Mouse (Mus musculus) limb, embryonic 15.5 days (tissue): ENCODE data around the gene Enah. TPM values are rescaled to one million over a fixed set of nuclear protein-coding genes. Genes with fewer than 3 reads are reported as not detected.

Source experiments
- ATAC-seq: fragments of 200-750 bp; cut with Nextera tagmentation; 2 replicates; pipeline ENCODE4 v1.8.0; 2017; ENCODE audit warnings: low read depth, moderate TSS enrichment; ENCODE audit not compliant: insufficient number of reproducible peaks, low FRiP score, low TSS enrichment
- H3K27ac ChIP-seq: fragments of 300-500 bp; sonication (generic); 2 replicates; pipeline ENCODE4 v1.5.1; 2015; ENCODE audit warnings: moderate library complexity, mild to moderate bottlenecking, inconsistent platforms
- H3K27me3 ChIP-seq: fragments of 300-500 bp; sonication (generic); 2 replicates; pipeline ENCODE4 v1.6.1; 2015; ENCODE audit warnings: inconsistent platforms
- H3K36me3 ChIP-seq: fragments of 300-500 bp; sonication (generic); 2 replicates; pipeline ENCODE4 v1.6.1; 2015; ENCODE audit warnings: inconsistent platforms
- H3K4me1 ChIP-seq: fragments of 300-500 bp; sonication (generic); 2 replicates; pipeline ENCODE4 v1.6.1; 2015; ENCODE audit warnings: inconsistent platforms
- H3K4me2 ChIP-seq: fragments of 300-500 bp; sonication (generic); 2 replicates; pipeline ENCODE4 v1.6.1; 2015; ENCODE audit warnings: mild to moderate bottlenecking, inconsistent platforms
- H3K4me3 ChIP-seq: fragments of 300-500 bp; sonication (generic); 2 replicates; pipeline ENCODE4 v1.5.1; 2015; ENCODE audit warnings: mild to moderate bottlenecking, inconsistent platforms
- H3K9ac ChIP-seq: fragments of 300-500 bp; sonication (generic); 2 replicates; pipeline ENCODE4 v1.6.1; 2015; ENCODE audit warnings: inconsistent platforms
- H3K9me3 ChIP-seq: fragments of 300-500 bp; sonication (generic); 2 replicates; pipeline ENCODE4 v1.6.1; 2016; ENCODE audit warnings: inconsistent platforms
- WGBS: fragments of 180-500 bp; shearing (Covaris S2); methylation state at CpG from one replicate; pipeline ENCODE4 v1.1.7; 2015; 5-methylcytosine and 5-hydroxymethylcytosine counted together
- polyA plus RNA-seq: library from polyadenylated mRNA; unstranded; fragments of >200 nt; fragmentation: Nextera tagmentation; extraction: Ambion mirVana; gene quantifications from 2 replicates; pipeline ENCODE4 v1.2.1, GENCODE M21; 2015

Enah gene
- polyA plus RNA-seq, 1 experiment from 2014 or later, result 20.8 TPM

GRCm38 (mm10) chr1:181864971-181865862 lies 154.6 kb downstream of the Enah start:
- WGBS, result 65% methylated on average over 11 of the region's 11 CpGs
- ATAC-seq, result no peak
- no peak overlapping the region for H3K4me2 ChIP-seq
- no peak overlapping the region for H3K4me3 ChIP-seq
- no peaks in the 10 kb centered on the region for H3K36me3 ChIP-seq
- H3K9ac ChIP-seq, result no peak overlapping the region
- H3K27ac ChIP-seq, result no peak overlapping the region
- H3K4me1 ChIP-seq, result peaks cover 4% of the 10 kb centered on the region
- H3K27me3 ChIP-seq, result no peaks in the 10 kb centered on the region
- no peaks in the 10 kb centered on the region for H3K9me3 ChIP-seq

- no peak overlapping the region for H3K27ac ChIP-seq
- H3K27me3 ChIP-seq, result no peaks in the 10 kb centered on the region
- no peak for ATAC-seq
- H3K9ac ChIP-seq, result no peak overlapping the region
- H3K4me3 ChIP-seq, result no peak overlapping the region
- no peak overlapping the region for H3K4me2 ChIP-seq
- H3K9me3 ChIP-seq, result no peaks in the 10 kb centered on the region
- H3K4me1 ChIP-seq, result peaks cover 4% of the 10 kb centered on the region
- WGBS, result 38% methylated on average over 8 of the region's 8 CpGs
- H3K36me3 ChIP-seq, result no peaks in the 10 kb centered on the region
These were observed 156.4 kb downstream of the Enah start for GRCm38 (mm10) chr1:181863431-181863830.

GRCm38 (mm10) chr1:181862676-181863374 lies 157.0 kb downstream of the Enah start:
- H3K36me3 ChIP-seq, result no peaks in the 10 kb centered on the region
- 37% methylated on average over 16 of the region's 16 CpGs for WGBS

GRCm38 (mm10) chr1:181861181-181861902 lies 158.4 kb downstream of the Enah start:
- Histone ChIP-seq H3K9me3 (no peaks in the 10 kb centered on the region), H3K9ac (no peak overlapping the region), H3K4me1 (peaks cover 4% of the 10 kb centered on the region), H3K4me3 (no peak overlapping the region), H3K27me3 (no peaks in the 10 kb centered on the region), H3K36me3 (no peaks in the 10 kb centered on the region), H3K27ac (no peak overlapping the region), H3K4me2 (no peak overlapping the region)
- ATAC-seq, result no peak
- 75% methylated on average over 2 of the region's 2 CpGs for WGBS

More at GRCm38 (mm10) chr1:181862676-181863374, 157.0 kb downstream of the Enah start:
- Histone ChIP-seq H3K27me3 (no peaks in the 10 kb centered on the region), H3K9me3 (no peaks in the 10 kb centered on the region), H3K4me2 (no peak overlapping the region), H3K9ac (no peak overlapping the region), H3K4me3 (no peak overlapping the region), H3K27ac (no peak overlapping the region), H3K4me1 (peaks cover 4% of the 10 kb centered on the region)
- no peak for ATAC-seq

GRCm38 (mm10) chr1:181860659-181861058 lies 159.1 kb downstream of the Enah start:
- Histone ChIP-seq H3K4me3 (no peak overlapping the region), H3K27ac (no peak overlapping the region), H3K36me3 (no peaks in the 10 kb centered on the region), H3K27me3 (no peaks in the 10 kb centered on the region), H3K4me1 (peaks cover 4% of the 10 kb centered on the region), H3K4me2 (no peak overlapping the region), H3K9ac (no peak overlapping the region), H3K9me3 (no peaks in the 10 kb centered on the region)
- 18% methylated on average over 5 of the region's 5 CpGs for WGBS
- ATAC-seq, result no peak

- no peaks in the 10 kb centered on the region for H3K9me3 ChIP-seq
- no peak overlapping the region for H3K27ac ChIP-seq
- no peak overlapping the region for H3K4me3 ChIP-seq
- WGBS, result 75% methylated on average over 2 of the region's 2 CpGs
- H3K36me3 ChIP-seq, result no peaks in the 10 kb centered on the region
- no peak for ATAC-seq
- H3K9ac ChIP-seq, result no peak overlapping the region
- H3K4me1 ChIP-seq, result peaks cover 23% of the 10 kb centered on the region
- no peak overlapping the region for H3K4me2 ChIP-seq
- no peaks in the 10 kb centered on the region for H3K27me3 ChIP-seq
These were observed 163.5 kb downstream of the Enah start for GRCm38 (mm10) chr1:181856329-181856728.

GRCm38 (mm10) chr1:181854829-181855228 lies 165.0 kb downstream of the Enah start:
- Histone ChIP-seq H3K9me3 (no peaks in the 10 kb centered on the region), H3K27me3 (no peaks in the 10 kb centered on the region), H3K36me3 (no peaks in the 10 kb centered on the region), H3K4me1 (peaks cover 19% of the 10 kb centered on the region), H3K4me2 (no peak overlapping the region), H3K9ac (no peak overlapping the region), H3K27ac (no peak overlapping the region), H3K4me3 (no peak overlapping the region)
- 90% methylated on average over 2 of the region's 2 CpGs for WGBS
- no peak for ATAC-seq

- ATAC-seq, result 0 out of 2 replicates have a peak, but pooled peaks have one; percentile 67
These were observed 166.6 kb downstream of the Enah start for GRCm38 (mm10) chr1:181853081-181853736.

GRCm38 (mm10) chr1:181852466-181852865 lies 167.3 kb downstream of the Enah start:
- Histone ChIP-seq H3K27me3 (no peaks in the 10 kb centered on the region), H3K4me1 (peaks cover 25% of the 10 kb centered on the region), H3K36me3 (no peaks in the 10 kb centered on the region), H3K4me2 (no peak overlapping the region), H3K9me3 (no peaks in the 10 kb centered on the region), H3K27ac (peak overlapping the region; percentile 51), H3K4me3 (no peak overlapping the region), H3K9ac (no peak overlapping the region)
- ATAC-seq, result no peak
- 45% methylated on average over 13 of the region's 13 CpGs for WGBS

More at GRCm38 (mm10) chr1:181853081-181853736, 166.6 kb downstream of the Enah start:
- Histone ChIP-seq H3K9me3 (no peaks in the 10 kb centered on the region), H3K4me1 (peaks cover 21% of the 10 kb centered on the region), H3K4me3 (peak overlapping the region; percentile 16), H3K27ac (peak overlapping the region; percentile 69), H3K9ac (no peak overlapping the region), H3K27me3 (no peaks in the 10 kb centered on the region), H3K36me3 (no peaks in the 10 kb centered on the region), H3K4me2 (peak overlapping the region; percentile 44)
- WGBS, result 13% methylated on average over 19 of the region's 21 CpGs

- Histone ChIP-seq H3K4me3 (no peak overlapping the region), H3K9me3 (no peaks in the 10 kb centered on the region), H3K4me2 (no peak overlapping the region), H3K27me3 (no peaks in the 10 kb centered on the region), H3K27ac (peak overlapping the region; percentile 51), H3K9ac (no peak overlapping the region), H3K4me1 (peaks cover 25% of the 10 kb centered on the region), H3K36me3 (no peaks in the 10 kb centered on the region)
- no peak for ATAC-seq
- whole genome bisulfite sequencing, result 71% methylated on average over 12 of the region's 12 CpGs
These were observed 168.1 kb downstream of the Enah start for GRCm38 (mm10) chr1:181851521-181852310.

- ATAC-seq, result no peak
- H3K4me3 ChIP-seq, result no peak overlapping the region
- H3K4me2 ChIP-seq, result no peak overlapping the region
- H3K9me3 ChIP-seq, result no peaks in the 10 kb centered on the region
- H3K27ac ChIP-seq, result no peak overlapping the region
- H3K36me3 ChIP-seq, result no peaks in the 10 kb centered on the region
- peaks cover 25% of the 10 kb centered on the region for H3K4me1 ChIP-seq
- 57% methylated on average over 4 of the region's 4 CpGs for WGBS
- H3K27me3 ChIP-seq, result no peaks in the 10 kb centered on the region
- no peak overlapping the region for H3K9ac ChIP-seq
These were observed 169.3 kb downstream of the Enah start for GRCm38 (mm10) chr1:181850441-181850840.
